Mouse (Mus musculus) midbrain, embryonic 14.5 days (tissue): ENCODE data around the gene Fthl17c. TPM values are rescaled to one million over a fixed set of nuclear protein-coding genes. Genes with fewer than 3 reads are reported as not detected.

Experiments used
- polyA plus RNA-seq: library from polyadenylated mRNA; unstranded; fragments of >200 nt; fragmentation: Nextera tagmentation; extraction: Ambion mirVana; gene quantifications from 2 replicates; pipeline ENCODE4 v1.2.1, GENCODE M21; 2014

The Fthl17c gene
- polyA plus RNA-seq, 1 experiment from 2014 or later, result not detected

Other genes with a start within 250 kb of the Fthl17c start
- not detected in 2 replicates for gene Ssx9, start 228.1 kb downstream of the Fthl17c start, polyA plus RNA-seq
- not detected in 2 replicates for gene Ssxb5, start 172.9 kb downstream of the Fthl17c start, polyA plus RNA-seq
- gene Gm6592, start 132.6 kb downstream of the Fthl17c start, polyA plus RNA-seq, result not detected in 2 replicates
- gene Gm5751, start 102.3 kb downstream of the Fthl17c start, polyA plus RNA-seq, result not detected in 2 replicates
- gene B630019K06Rik, start 84.2 kb downstream of the Fthl17c start, polyA plus RNA-seq, result 34.3 and 39.3 TPM in 2 replicates
- gene Fthl17b, start 13.6 kb downstream of the Fthl17c start, polyA plus RNA-seq, result not detected in 2 replicates
- gene Fthl17d, start 10.2 kb upstream of the Fthl17c start, polyA plus RNA-seq, result not detected in 2 replicates
- gene Fthl17e, start 56.9 kb upstream of the Fthl17c start, polyA plus RNA-seq, result not detected in 2 replicates
- not detected in 2 replicates for gene Fthl17f, start 86.5 kb upstream of the Fthl17c start, polyA plus RNA-seq
- gene 4930402K13Rik, start 128.0 kb upstream of the Fthl17c start, polyA plus RNA-seq, result not detected in 2 replicates
- 4.0 and 5.3 TPM in 2 replicates for gene Lancl3, start 223.3 kb upstream of the Fthl17c start, polyA plus RNA-seq